Mouse (Mus musculus) gastrocnemius, adult 8-10 months (tissue): ENCODE measurements at regions not wholly inside any gene's neighbourhood (a gene's known extent, or its start where the extent isn't known, plus 50 kb on each side); places are given as distances from the start of the nearest gene placed in this dataset.

Source experiments
- DNase-seq, 2 experiments: peaks; one replicate each; pipeline ENCODE4 v3.0.0; 2022; ENCODE audit warnings: low spot score in 2 of 2

DNA sequence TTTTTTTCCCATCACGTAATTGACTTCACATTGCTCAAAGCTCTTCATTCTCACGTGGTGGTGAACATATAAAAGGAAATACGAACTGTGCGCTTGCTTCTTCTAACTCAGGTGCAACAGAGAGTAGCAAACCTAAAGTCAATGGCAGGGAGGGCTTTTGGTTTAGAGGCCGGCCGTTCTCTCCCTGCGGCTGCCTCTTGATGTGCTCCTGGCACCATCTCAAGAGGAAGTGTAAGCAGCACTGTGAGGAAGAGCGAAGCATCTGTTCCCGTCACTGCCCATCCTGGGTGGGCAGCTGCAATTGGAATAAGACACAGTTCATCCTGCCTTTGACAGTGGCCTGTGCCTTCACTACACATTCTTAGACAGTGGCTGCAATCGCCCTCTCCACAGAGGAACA, 204.0 kb downstream of the Gm11361 start:
- no peak for DNase-seq

DNA sequence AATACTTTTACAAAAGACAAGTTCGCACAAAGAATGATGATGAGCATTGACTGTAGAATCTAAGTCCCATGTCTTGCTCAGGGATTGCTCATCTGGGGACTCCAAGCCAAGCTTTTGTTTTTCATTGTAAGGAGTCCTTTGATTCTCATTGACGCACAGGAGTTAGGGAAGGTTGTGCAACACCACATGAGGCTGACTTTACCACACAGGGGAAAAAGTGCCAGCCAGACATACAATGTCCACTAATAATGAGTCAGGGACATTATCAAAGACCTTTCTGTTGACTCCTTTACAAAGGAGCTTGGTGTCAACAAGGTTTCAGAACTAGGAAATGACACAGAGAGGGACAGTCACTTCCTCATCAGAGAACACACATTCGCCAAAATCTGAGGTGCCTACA, 200.1 kb downstream of the Gm11361 start:
- no peak for DNase-seq

DNA sequence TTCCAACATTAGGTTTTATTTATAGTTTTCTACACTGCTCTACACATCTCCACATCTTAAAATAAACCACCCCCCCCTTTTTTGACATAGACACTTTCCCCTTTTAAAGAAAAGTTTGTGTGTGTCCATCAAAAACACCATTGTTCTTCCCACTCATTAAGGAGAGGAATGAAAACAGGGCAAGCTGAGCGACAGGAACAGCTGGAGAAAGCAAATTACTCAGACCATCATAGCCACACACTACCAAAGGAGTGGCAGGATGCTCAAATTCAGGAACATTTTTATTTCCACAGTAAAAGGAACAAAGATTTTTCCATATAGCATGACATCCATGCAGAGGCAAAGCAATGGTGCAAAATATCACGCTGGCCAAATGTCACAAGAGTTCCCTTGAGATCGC, 198.6 kb downstream of the Gm11361 start:
- DNase-seq: no peak

DNA sequence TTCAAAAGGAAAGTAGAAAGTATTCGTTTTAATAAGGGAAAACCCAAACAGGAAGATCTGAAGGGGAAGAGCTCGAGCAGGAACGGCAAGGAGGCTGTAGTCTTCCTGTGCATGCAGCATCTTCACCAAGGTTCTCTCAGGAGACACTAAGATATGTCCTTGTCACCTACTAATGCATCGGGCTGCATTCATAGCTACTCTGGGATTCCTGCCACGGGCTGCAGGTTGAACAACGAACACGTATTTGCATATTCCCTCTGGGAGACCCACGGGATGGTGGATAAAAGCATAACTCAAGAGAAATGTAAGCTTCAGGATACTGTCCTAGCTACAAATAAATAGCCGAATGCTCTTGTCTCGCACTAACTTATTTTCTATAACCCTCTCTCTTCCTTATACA, 197.7 kb downstream of the Gm11361 start:
- DNase-seq: no peak

DNA sequence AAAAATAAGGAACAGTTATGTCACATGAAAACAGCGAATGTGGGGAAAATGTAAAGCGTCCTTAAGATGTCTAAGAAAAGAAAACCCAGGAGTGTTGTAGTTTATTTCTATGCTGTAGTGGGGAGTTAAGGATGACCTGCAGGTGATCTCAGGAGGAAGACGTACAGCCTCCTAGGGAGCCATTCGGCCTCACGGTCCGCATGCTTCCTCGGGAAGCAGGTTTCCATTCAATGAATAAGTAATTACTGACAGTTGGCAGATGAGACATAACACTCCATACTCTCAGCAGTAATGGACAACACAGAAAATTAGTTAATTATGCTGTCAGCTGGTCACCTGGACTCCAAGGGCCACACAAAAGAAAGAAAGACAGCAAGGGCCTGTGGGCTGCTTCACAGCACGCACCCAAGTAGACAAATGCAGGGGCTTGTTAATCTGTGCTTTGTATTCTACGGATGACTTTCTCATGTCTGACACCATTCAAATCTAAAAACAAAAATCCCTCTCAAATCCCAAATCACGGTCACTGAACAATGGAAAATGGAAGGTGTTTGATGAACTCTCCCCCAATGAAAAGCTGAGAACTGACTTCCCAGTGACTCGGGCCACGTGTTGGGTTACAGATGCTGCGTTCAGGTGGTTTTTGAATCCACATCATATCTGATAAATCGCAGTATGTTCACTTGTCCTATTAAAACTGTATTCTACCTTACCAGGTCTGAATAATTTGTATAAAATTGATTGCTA, 193.5 kb downstream of the Gm11361 start:
- DNase-seq: no peak

DNA sequence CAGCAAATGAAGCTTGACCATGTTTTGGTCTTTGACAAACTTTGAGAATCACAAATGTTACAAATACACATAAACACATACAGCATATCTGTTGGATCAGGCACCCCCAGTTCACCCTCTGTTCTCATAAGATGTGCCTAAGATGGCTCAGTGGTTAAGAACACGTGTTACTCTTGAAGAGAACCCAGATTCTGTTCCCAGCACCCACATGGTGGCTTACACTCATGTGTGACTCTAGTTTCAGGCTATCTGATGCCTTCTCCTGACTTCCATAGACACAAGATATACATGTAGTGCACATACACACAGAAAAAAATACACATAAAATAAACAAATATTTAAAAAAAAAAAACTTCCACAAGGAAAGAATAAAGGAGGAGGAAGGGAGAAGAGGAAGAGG, 191.7 kb downstream of the Gm11361 start:
- no peak for DNase-seq

DNA sequence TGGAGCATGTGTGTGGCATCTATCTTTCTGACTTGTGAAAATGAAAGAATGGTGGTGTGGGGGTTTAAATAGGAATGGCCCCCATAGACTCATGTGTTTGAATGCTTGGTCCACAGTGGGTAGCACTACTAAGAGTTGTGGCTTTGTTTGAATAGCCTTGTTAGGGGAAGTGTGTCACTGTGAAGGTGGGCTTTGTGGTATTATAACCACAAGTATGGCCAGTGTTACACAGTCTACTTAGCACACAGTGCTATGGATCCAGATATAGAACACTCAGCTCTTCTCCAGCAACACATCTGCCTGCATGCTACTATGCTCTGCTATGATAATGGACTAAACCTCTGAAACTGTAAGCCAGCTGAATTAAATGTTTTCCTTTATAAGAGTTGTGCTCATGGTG, 184.9 kb downstream of the Gm11361 start:
- no peak for DNase-seq

DNA sequence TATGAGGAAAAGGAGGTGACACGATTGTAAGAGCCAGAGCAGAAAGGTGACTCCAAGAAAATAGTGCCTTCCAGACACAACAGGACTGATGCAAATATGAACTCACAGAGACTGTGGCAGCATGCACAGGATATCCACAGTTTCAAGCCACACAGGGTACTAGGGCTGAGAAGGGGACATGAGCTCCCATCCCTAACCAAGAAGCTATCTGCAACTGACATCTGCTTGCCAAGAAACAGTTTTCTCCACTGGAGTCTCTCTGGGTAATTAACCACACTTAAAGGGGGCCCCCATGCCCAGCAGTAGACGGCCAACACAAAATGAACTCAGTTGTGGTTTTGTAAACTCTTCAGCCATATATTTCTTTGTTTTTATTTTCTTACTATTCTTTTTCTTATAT, 176.1 kb downstream of the Gm11361 start:
- no peak for DNase-seq

DNA sequence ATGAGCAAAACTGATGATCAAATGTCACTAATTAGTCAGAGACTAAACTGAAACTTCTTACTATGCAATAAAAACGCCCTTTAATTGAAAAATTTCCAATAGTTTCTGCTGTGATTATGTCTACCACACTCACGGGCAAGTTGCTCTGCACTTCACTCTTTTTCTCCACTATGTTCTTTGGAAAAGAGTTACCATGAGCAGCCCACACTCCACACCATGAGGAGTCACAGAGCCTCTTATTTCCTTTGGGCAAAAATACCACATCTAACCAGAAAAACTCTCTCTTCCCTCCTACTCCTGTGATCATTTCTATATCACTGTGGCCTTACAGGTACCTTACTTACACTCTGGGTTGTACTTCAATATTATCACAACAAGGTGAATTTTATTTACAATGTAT, 174.7 kb downstream of the Gm11361 start:
- DNase-seq: no peak

DNA sequence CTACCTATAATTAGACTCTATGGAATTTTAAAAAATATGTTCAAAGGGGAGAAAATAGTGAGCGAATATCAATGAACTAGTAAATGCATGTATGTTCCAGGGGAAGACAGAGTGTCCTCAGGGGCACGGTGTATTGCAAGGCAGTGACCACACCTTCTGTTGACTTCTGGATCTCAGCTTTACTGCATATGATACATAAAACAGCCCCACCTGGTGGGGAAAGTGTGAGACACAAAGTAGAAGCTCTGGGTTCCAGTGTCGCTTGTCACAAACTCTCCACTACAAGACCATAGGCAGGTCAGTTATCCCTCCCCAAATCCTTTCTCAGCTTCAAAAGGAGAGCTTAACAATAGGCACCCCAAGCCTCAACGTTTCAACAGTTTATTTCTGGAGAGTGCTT, 168.8 kb downstream of the Gm11361 start:
- DNase-seq: no peak

DNA sequence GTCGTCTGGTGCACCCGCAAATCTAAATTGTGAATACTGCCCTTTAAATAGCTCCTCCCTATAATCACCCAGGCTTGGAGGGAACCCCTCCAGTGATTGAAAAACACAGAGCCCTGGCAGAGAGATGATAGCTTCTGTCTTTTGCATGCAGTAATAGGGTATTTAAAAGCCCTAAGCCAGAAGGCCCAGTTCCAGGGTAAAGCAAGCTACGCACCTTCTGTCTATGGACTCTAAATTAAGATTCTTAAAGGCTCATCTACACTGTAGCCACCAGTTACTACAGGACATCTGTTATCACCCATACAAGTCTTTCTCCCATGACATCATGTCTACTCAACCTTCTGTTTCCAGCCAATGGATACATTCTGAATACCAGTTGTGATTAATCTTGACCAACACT, 167.8 kb downstream of the Gm11361 start:
- no peak for DNase-seq

DNA sequence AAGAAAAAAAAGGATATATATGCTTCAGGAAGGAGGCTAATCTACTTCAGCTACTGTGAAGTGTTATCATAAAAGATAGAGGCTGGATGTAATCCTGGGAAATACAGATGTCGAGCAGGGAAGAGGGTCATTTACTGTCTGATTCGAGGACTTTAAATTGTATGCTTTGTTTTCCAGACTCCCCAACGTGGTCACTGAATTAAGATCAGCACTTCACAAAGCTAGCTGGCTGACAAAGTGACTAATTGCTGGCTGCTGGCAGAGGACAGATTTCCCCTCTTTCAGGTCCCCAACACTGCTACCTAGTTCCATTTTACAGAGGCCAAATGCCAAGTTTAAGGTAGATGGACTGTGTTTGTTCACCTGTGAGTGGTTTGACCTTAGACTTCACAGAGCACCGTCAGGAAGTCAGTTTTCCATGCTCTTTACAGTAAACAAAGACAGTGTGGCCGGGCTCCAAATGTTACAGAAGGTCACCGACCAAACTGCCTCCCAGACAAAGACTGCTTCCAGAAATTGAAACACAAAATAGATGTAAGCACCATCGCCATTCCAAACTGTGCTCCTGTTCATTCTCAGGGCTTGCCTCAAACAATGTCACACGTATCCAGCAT, 167.2 kb downstream of the Gm11361 start:
- no peak for DNase-seq

DNA sequence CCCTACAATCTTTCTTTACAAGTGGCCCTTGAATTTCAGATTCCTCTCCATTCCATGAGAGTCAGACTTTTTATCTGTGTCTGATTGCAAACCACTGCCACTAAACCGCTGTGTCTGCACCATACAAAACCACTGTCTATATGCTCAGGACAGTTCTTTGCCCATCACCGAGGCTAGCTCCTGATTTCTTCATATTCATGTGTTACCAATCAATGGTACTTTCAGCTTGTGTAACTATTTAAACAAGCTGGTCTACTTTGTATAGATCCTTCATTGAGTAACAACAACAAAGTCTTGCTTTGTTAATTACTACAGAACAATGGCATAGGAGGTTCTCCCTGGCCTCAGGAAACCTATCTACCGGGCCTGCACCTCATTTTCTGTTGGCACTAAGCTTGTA, 164.0 kb downstream of the Gm11361 start:
- DNase-seq: no peak

DNA sequence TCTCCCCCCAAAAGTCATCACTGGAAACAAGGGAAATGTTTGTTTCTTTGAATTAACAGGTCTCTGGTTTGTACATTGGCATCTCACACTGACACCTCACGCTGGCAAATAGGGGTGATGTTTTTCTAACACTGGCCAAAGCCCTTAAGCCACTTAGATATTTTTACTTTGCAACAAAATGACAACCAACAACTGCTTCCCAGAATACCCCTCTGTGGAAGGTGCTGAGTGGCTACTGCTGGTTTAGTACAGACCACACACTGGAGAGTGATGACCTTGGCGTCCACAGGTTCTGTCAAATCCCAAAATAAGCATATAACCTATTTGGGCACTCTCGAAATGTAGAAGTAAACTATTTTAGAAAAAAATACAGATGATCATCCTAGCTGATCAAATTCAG, 163.3 kb downstream of the Gm11361 start:
- no peak for DNase-seq

DNA sequence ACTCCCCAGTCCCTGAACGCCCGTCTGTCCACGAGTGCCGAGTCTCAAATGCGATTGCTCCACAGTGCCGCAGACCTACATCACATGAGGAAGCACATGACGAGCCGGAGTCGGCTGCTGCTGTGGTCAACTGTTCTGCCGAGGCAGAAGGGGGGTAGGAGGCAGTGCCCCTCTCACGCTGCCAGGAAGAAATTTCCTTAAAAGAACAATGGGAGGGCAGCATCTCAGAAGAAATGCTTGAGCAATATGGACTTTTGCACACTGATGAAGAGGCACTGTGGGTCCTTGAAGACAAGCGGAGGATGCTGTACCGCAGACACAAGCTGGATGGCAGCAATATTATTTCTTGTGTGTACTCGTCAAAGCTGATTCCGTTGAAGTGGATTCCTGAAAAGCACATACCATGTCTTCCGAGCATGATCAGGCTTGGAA, 162.6 kb downstream of the Gm11361 start:
- no peak for DNase-seq

DNA sequence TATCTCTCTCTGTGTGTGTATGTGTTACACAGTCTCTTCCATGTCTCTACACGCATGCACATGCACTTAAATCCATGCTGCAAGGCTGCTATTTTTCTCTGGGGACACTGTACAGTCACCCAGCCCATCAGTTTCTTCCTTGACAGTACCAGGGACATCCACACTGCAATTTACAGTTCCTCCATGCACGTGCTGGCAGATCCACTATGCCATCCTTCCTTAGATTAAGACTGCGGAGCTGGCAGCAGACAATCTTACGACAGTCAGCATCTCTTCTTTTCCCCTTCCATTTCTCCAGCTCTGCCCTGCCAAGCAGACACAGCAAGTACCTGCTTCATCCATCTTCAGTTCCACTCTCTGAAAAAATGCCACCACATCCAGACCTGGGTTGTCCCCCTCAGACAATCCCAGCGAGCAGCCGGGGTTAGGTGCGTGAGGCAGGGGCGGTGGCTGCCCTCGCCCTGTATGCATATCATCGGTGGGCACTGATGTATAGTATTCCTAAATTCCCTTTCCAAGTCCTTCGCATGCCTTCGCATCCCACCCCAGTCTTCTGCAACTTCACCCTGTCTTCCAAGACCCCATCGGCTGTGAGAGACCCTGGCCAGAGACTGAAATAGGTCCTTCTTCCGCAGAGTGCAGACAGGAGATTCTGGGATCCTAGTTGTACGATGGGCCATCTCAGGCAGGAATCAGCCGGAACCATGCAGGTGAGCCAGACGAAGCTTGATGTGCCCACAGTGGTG, 161.8 kb downstream of the Gm11361 start:
- no peak for DNase-seq

DNA sequence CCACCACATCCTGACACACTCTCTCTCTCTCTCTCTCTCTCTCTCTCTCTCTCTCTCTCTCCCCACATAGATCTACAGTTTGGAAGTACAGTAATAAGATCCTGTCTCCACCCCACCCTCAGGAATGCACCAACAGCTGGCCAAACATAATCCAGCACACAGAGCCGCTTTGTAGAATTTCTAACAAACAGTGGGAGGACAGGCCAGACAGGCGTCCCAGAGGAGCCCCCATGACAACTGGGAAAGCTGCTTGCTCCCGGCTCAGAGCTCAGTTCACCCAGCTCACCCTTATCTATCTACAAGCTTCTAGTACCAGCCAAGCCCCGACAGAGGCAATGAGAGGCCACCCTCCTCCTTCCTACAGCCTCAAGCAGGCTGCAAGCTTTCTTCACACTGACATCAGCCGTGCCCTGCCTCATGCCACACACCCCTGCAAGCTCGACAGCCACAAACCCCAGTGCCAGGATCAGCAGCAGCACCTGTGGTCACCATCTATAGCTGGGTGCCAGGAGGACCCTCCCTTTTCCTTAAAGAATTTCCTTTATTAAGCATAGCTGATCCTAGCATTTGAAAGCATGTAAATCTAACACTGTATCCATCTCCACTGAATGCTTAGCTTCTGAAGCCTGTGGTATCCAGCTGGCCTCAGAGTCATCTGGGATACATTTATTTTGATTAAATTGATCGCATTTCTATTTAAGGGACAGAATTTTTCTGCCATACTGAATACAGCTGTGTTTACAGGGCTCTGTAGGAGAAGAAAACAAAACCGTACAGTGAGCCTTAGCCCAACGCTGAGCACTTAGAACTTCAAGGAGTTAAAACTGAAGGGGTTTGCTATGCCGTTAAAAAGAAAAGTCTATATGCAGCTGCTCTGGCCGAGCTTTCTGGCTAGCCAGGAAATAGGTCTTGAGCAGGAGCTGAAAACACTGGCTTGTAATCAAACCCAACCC, 160.9 kb downstream of the Gm11361 start:
- DNase-seq: peak in 1 of 2 experiments; percentile 8

DNA sequence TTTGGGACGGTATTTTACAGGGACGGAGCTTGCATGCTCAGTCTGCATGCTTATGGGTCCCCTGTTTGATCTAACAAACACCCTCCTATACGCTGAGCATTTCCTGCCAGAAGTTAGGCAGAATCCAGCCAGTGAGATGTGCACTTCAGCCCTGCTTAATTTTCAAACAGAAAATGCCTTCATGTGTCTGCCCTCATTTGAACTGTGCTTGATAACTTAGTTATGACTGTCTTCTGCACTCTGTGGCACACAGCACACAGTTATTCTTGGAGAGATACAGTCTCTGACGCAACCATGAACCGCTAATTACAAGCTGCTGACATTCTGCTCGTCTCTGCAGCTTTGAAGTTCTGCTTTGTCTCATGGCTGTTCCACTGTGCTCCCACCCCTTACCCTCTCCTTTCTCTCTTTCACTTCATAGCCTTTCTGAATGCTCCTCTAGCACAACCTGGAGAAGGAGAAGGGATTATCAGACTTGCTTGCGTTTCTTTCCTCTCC, 160.2 kb downstream of the Gm11361 start:
- DNase-seq: no peak

DNA sequence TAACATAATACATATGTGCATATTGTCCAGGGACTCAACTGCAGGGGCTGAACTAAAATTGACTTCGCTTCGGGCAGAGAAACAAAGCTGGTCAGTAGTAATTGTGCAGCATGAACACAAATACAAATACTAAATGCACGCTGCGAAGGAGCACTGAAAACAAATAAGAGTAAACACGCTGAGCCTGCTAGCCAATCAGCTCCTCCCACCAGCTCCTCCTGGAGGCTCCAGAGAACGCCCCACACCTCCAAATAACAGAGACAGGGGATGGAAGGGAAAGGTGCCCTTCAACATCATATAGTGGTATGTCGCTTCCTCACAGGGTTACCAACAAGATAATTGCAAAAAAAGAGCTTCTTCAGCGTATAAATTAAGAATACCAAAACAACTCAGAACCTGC, 159.6 kb downstream of the Gm11361 start:
- no peak for DNase-seq

DNA sequence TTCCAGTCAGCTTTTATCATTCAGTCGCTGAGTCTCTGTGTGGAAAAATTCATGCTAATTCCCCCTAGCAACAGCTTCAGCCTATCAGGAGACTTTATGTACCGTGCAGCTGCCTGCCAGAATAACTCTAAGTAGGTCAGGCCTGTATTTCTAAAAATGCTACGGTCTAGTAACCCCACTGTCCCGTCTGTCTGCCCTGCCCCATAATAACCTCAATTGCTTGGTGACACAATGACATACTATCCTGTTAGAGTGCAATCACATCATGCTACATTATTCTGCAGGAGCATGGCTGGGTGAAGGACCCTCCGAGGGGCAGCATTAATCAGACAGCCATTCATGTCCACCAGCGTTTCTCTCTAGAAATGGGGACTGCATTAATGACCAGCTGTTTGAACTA, 158.9 kb downstream of the Gm11361 start:
- DNase-seq: no peak

DNA sequence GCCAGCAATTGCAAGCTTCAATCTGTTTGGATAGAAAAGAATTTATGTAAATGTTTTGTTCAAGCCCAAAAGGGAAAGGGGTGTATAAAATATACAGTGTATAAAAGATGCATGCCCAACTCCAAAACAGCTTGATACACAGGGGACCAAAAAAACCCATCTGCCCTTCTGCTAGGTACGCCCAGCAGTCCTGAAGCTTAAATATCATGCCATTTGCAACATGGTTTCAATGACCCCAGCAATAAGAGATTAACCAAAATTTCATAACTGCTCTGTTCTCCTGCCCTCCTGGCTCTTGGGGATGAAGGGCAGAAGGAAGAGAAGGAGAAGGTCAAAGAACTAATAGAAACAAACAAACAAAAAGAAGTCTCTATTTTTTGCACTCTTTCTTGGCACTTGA, 158.4 kb downstream of the Gm11361 start:
- no peak for DNase-seq
